Mouse (Mus musculus) limb, embryonic 14.5 days (tissue): Measurements from ENCODE around the gene Rac3. TPM values are rescaled to one million over a fixed set of nuclear protein-coding genes. Genes with fewer than 3 reads are reported as not detected.
A peak's percentile ranks its signal among the peaks of the same experiment; 100 is the strongest.
"Not testable (repeated sequence)": the region's sequence is repeated elsewhere in the genome, so short reads cannot be mapped to it uniquely, and the experiment has no call there.

ENCODE experiments used
- ATAC-seq: fragments of 200-750 bp; cut with Nextera tagmentation; 2 replicates; pipeline ENCODE4 v1.8.0; 2017; ENCODE audit warnings: low read depth, moderate number of reproducible peaks, moderate TSS enrichment; ENCODE audit not compliant: low FRiP score
- DNase-seq: peaks from one replicate; pipeline ENCODE4 v3.0.0-alpha.2; 2015; ENCODE audit warnings: low spot score
- H3K27ac ChIP-seq: fragments of 300-500 bp; sonication (generic); replicated peaks from 2 replicates; pipeline ENCODE4 v1.5.1; 2014; ENCODE audit warnings: low read depth, mild to moderate bottlenecking, low read length, moderate library complexity, mixed read lengths
- H3K27me3 ChIP-seq: fragments of 300-500 bp; sonication (generic); 2 replicates; pipeline ENCODE4 v1.6.1; 2014; ENCODE audit warnings: low read length, mixed read lengths; ENCODE audit not compliant: control insufficient read depth, insufficient read depth
- H3K36me3 ChIP-seq: fragments of 300-500 bp; sonication (generic); 2 replicates; pipeline ENCODE4 v1.6.1; 2014; ENCODE audit warnings: mild to moderate bottlenecking, low read length, moderate library complexity, mixed read lengths; ENCODE audit not compliant: control insufficient read depth, insufficient read depth
- H3K4me1 ChIP-seq: fragments of 300-500 bp; sonication (generic); 2 replicates; pipeline ENCODE4 v1.6.1; 2014; ENCODE audit warnings: antibody characterized with exemption, low read length, mixed read lengths; ENCODE audit not compliant: control insufficient read depth, insufficient read depth
- H3K4me2 ChIP-seq: fragments of 300-500 bp; sonication (generic); replicated peaks from 2 replicates; pipeline ENCODE4 v1.6.1; 2014; ENCODE audit warnings: low read depth, mild to moderate bottlenecking, low read length, moderate library complexity; ENCODE audit not compliant: severe bottlenecking
- H3K4me3 ChIP-seq: fragments of 300-500 bp; sonication (generic); replicated peaks from 2 replicates; pipeline ENCODE4 v1.5.1; 2014; ENCODE audit warnings: low read length
- H3K9ac ChIP-seq: fragments of 300-500 bp; sonication (generic); 2 replicates; pipeline ENCODE4 v1.6.1; 2014; ENCODE audit warnings: mild to moderate bottlenecking, low read depth, low read length, moderate library complexity; ENCODE audit not compliant: severe bottlenecking
- H3K9me3 ChIP-seq: fragments of 300-500 bp; sonication (generic); 2 replicates; pipeline ENCODE4 v1.6.1; 2016; ENCODE audit warnings: low read length; ENCODE audit not compliant: control insufficient read depth
- POLR2A ChIP-seq: fragments of 200-500 bp; IDR thresholded peaks from 2 replicates; pipeline ENCODE4 v1.8.0; 2012; ENCODE audit warnings: inconsistent platforms, mild to moderate bottlenecking, moderate library complexity, borderline replicate concordance; ENCODE audit not compliant: insufficient read depth, insufficient read length; ENCODE audit errors: extremely low read depth
- WGBS: fragments of 180-500 bp; shearing (Covaris S2); extraction: QIAGEN DNeasy Blood & Tissue Kit; methylation state at CpG from one replicate; pipeline ENCODE4 v1.1.7; 2014; 5-methylcytosine and 5-hydroxymethylcytosine counted together
- polyA plus RNA-seq, 2 experiments: library from polyadenylated mRNA; depleted of rRNA in 1 of 2; stranded (reverse) in 1 of 2; unstranded in 1 of 2; fragments of >200 nt; fragmentation: Nextera tagmentation in 1 of 2; extraction: Ambion mirVana in 1 of 2; gene quantifications; 2 replicates each; pipeline versions ENCODE4 v1.2.1 to v1.2.3; 2012 to 2014

Gene Rac3
- polyA plus RNA-seq, 2 experiments = 14.1 to 90.1 TPM

DNA sequence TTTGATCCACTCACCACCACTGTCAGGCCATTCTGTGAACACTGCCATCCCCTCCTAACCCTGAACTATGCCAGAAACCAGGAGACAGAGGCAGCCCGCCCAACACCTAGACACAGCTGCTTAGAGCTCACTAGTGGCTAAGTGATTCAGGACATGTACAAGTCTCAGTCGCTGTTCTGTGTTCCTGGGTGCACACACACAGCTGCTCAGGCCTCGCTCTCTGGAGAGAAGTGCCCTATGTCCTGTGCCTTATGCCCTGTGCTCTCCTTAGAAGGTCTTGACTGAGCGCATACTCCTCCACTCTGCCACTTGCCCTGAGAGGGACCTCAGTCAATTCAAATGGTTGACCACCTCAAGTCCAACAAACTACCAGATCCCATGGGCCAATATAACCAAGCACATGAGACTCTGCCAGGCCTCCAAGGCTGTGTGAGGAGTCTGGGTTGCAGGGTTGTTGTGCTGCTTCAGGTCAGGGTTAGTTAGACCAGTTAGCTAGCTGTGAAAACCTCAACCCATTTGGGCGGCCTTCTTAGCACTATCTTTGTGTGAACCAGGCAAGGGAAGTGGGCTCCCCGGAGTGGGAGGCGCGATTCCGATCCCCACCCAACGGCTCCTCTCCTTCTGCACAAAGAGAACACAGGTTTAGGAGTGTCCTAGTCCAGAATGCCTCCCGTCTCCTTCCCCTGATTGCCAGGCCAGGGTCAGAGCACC, 7.4 kb downstream of the Rac3 start:
- H3K27ac ChIP-seq = no peak overlapping the region
- ATAC-seq (no peak), DNase-seq (no peak)
- no peaks in the 10 kb centered on the region for H3K27me3 ChIP-seq
- no peak for TF ChIP-seq POLR2A
- peaks cover 14% of the 10 kb centered on the region; the same call in 1 of the 2 replicates for H3K4me1 ChIP-seq
- no peak overlapping the region for H3K4me2 ChIP-seq
- peaks cover 5% of the 10 kb centered on the region; the same call in 1 of the 2 replicates for H3K36me3 ChIP-seq
- 69% methylated on average over 11 of the region's 11 CpGs for WGBS
- no peaks in the 10 kb centered on the region for H3K9me3 ChIP-seq
- H3K9ac ChIP-seq = no peak overlapping the region
- H3K4me3 ChIP-seq = no peak overlapping the region

DNA sequence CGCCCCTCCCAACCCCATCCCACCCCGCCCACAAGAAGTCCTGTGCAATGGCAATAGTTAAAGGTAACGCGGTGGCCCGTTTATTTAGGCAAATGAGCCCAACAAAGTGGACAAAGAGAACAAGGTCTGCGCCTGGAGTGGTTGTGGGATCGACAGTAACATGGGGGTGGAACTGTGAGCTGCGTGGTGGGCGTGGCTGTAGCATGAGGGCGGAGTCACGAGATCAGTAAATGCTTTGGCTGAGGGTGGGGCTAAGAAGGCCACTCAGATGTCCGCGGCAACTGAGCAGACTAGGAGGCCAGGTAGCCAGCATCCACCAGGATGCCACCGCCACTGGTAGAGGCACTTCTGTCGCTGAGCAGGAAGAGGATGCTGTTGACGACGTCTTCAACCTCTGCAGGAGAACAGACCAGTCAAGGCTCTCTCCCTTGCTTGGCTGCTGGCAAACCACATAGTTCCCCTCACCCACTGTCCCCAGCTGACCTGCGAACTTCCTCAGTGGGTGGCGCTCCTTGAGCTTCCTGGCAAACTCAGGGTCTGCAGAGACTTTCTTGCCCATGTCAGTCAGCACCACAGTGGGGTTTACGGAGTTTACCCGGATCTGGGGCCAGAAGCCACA, 8.3 kb downstream of the Rac3 start:
- not testable (repeated sequence) for H3K27me3 ChIP-seq, H3K36me3 ChIP-seq, H3K9me3 ChIP-seq, H3K9ac ChIP-seq, H3K27ac ChIP-seq
- H3K4me2 ChIP-seq = peak overlapping the region; percentile 37
- H3K4me1 ChIP-seq = peaks cover 14% of the 10 kb centered on the region; the same call in 1 of the 2 replicates
- ATAC-seq (0 out of 2 replicates have a peak, but pooled peaks have one; percentile 38), DNase-seq (peak; percentile 43)
- 0 out of 2 replicates have a peak overlapping the region, but pooled peaks have one; percentile 0 for H3K4me3 ChIP-seq
- 3% methylated on average over 17 of the region's 21 CpGs for WGBS

DNA sequence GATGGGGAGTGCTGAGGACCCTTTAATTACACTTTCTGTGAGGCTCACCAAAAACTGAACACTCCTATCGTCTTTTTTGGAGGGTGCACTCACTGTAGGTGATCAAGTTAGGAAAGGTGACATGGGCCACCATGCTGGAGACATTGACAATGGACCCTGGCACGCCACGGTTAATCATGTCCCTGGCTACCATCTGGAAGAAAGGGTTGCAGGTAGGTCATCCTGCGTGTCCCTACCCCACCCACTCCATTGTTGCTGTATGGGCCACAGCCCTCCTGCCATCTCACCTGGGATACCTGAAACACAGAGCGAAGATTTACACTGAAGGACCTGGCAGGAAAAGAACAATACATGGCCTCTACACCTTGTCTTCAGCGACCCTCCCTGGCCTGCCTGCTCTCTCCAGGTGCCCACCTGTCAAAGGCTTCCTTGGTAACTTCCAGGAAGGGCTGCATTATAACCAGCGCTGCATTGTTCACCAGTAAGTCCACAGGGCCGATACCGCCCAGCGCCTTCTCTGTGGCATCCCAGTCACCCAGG, 9.1 kb downstream of the Rac3 start:
- ATAC-seq = no peak
- no peaks in the 10 kb centered on the region for H3K27me3 ChIP-seq
- H3K27ac ChIP-seq = no peak overlapping the region
- no peaks in the 10 kb centered on the region for H3K36me3 ChIP-seq
- H3K9me3 ChIP-seq = no peaks in the 10 kb centered on the region
- peaks cover 14% of the 10 kb centered on the region; the same call in 1 of the 2 replicates for H3K4me1 ChIP-seq
- 88% methylated on average over 10 of the region's 10 CpGs for WGBS
- no peak for DNase-seq
- no peak overlapping the region for H3K9ac ChIP-seq
- H3K4me2 ChIP-seq = no peak overlapping the region
- TF ChIP-seq POLR2A = no peak
- H3K4me3 ChIP-seq = no peak overlapping the region

DNA sequence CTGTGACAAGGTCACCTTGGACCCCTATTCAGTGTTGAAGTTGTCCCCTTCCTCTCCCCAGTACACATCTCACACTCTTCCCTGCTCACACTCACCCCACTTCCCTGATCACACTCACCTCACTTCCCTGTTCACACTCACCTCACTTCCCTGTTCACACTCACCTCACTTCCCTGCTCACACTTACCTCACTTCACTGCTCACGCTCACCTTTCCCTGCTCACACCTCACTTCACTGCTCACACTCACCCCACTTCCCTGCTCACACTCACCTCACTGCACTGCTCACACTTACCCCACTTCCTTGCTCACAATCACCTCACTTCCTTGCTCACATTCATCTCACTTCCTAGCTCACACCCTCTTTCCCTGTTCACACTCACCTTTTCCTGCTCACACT, 10.1 kb downstream of the Rac3 start:
- Histone ChIP-seq H3K9me3 (no peaks in the 10 kb centered on the region), H3K36me3 (no peaks in the 10 kb centered on the region), H3K4me1 (peaks cover 14% of the 10 kb centered on the region; the same call in 1 of the 2 replicates), H3K4me2 (no peak overlapping the region), H3K9ac (no peak overlapping the region), H3K27ac (peak overlapping the region; percentile 52; the same call in 1 of the 2 replicates), H3K4me3 (no peak overlapping the region), H3K27me3 (no peaks in the 10 kb centered on the region)
- WGBS = 100% methylated on average over 1 of the region's 1 CpGs
- no peak for TF ChIP-seq POLR2A
- DNase-seq (no peak), ATAC-seq (no peak)

DNA sequence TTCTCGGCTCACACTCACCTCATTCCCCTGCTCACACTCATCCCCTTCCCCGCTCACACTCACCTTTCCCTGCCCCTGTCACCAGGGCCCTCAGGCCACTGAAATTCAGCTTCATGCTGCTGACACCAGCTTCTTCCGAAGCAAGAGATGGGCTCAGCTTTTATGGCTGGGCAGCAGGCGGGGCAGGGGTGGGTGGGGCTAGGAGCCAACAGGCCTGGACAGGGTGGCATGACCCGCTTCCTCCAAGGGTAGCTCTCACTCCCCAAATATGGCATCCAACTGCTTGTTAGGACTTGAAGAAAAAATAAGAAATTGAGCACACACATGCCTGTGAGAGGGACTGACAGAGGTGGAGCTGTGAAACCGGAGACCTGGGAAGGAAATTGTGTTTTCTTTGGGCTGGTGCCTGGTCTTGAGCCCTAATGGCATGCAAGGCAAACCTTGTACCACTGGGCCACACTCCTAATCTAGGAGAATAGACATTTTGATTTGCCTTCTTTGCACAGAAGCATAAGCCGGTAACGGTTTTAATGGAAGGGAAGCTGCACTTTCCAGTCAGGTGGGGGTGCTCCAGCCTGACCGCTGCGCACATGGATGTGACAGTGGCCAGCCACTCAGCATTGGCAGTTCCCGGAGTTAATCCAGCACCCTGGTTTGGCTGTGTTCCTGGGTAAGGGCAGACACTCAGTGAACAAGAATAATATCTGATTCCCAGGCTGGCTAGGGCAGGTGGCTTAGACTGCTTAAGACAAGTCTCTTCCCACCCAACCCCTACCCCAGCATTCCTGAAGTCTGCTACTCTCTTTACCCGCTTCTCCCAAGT, 10.8 kb downstream of the Rac3 start, which contains the start of gene Cbr2:
Gene Cbr2 (minus strand): TSS at position 257 of the 823 bp plus-strand sequence.
- Histone ChIP-seq H3K36me3 (no peaks in the 10 kb centered on the region), H3K27me3 (no peaks in the 10 kb centered on the region), H3K4me2 (0 out of 2 replicates have a peak within 1 kb of the TSS, but pooled peaks have one; percentile 5), H3K4me1 (peaks cover 9% of the 10 kb centered on the region; the same call in 1 of the 2 replicates), H3K27ac (peak within 1 kb of the TSS; percentile 52; the same call in 1 of the 2 replicates), H3K9me3 (no peaks in the 10 kb centered on the region), H3K9ac (no peak within 1 kb of the TSS), H3K4me3 (no peak within 1 kb of the TSS)
- DNase-seq = peak; percentile 69
- 55% methylated on average over 12 of the region's 12 CpGs for WGBS
- TF ChIP-seq POLR2A = no peak
- ATAC-seq = peak; percentile 24; the same call in 1 of the 2 replicates
